Mouse (Mus musculus) stomach, postnatal 0 days (tissue): ENCODE measurements around the gene Skp1a.

Experiments
- CTCF ChIP-seq: IDR thresholded peaks from 2 replicates; pipeline ENCODE4 v1.5.1; 2016; ENCODE audit warnings: antibody characterized with exemption, low read depth, mild to moderate bottlenecking, moderate library complexity
- EP300 ChIP-seq: optimal IDR thresholded peaks from 2 replicates; pipeline ENCODE3; 2016; ENCODE audit warnings: antibody characterized with exemption

GRCm38 (mm10) chr11:52269841-52270240, 38.0 kb downstream of the Skp1a start:
- TF ChIP-seq CTCF: no peak
- no peak for TF ChIP-seq EP300
